Mouse (Mus musculus) heart, embryonic 16.5 days (tissue): Measurements from ENCODE around the gene Gng2. TPM values are rescaled to one million over a fixed set of nuclear protein-coding genes. Genes with fewer than 3 reads are reported as not detected.
A peak's percentile ranks its signal among the peaks of the same experiment; 100 is the strongest.

ENCODE experiments used
- ATAC-seq: fragments of 200-750 bp; cut with Nextera tagmentation; replicated peaks from 2 replicates; pipeline ENCODE4 v1.8.0; 2017; ENCODE audit warnings: moderate number of reproducible peaks; ENCODE audit not compliant: insufficient read depth, low FRiP score; ENCODE audit errors: extremely low read depth
- H3K27ac ChIP-seq: fragments of 300-500 bp; sonication (generic); 2 replicates; pipeline ENCODE4 v1.5.1; 2014; ENCODE audit warnings: mild to moderate bottlenecking, low read length, control low read depth, moderate library complexity
- H3K27me3 ChIP-seq: fragments of 300-500 bp; sonication (generic); 2 replicates; pipeline ENCODE4 v1.6.1; 2014; ENCODE audit warnings: low read length, mixed read lengths; ENCODE audit not compliant: control insufficient read depth, insufficient read depth
- H3K36me3 ChIP-seq: fragments of 300-500 bp; sonication (generic); 2 replicates; pipeline ENCODE4 v1.6.1; 2014; ENCODE audit not compliant: control insufficient read depth, insufficient read depth
- H3K4me1 ChIP-seq: fragments of 300-500 bp; sonication (generic); 2 replicates; pipeline ENCODE4 v1.6.1; 2014; ENCODE audit warnings: low read length, mixed read lengths; ENCODE audit not compliant: control insufficient read depth, insufficient read depth
- H3K4me2 ChIP-seq: fragments of 300-500 bp; sonication (generic); 2 replicates; pipeline ENCODE4 v1.6.1; 2014; ENCODE audit warnings: low read depth, mild to moderate bottlenecking, control low read depth, low read length
- H3K4me3 ChIP-seq: fragments of 300-500 bp; sonication (generic); 2 replicates; pipeline ENCODE4 v1.5.1; 2014; ENCODE audit warnings: mild to moderate bottlenecking, control low read depth, low read length
- H3K9ac ChIP-seq: fragments of 300-500 bp; sonication (generic); 2 replicates; pipeline ENCODE4 v1.6.1; 2014; ENCODE audit warnings: low read length, control low read depth
- H3K9me3 ChIP-seq: fragments of 300-500 bp; sonication (generic); replicated peaks from 2 replicates; pipeline ENCODE4 v1.6.1; 2016; ENCODE audit warnings: low read length; ENCODE audit not compliant: control insufficient read depth
- WGBS: fragments of 180-500 bp; shearing (Covaris S2); extraction: QIAGEN DNeasy Blood & Tissue Kit; methylation state at CpG from one replicate; pipeline ENCODE4 v1.1.7; 2014; 5-methylcytosine and 5-hydroxymethylcytosine counted together
- polyA plus RNA-seq: library from polyadenylated mRNA; unstranded; fragments of >200 nt; fragmentation: Nextera tagmentation; extraction: Ambion mirVana; gene quantifications from 2 replicates; pipeline ENCODE4 v1.2.1, GENCODE M21; 2015

The Gng2 gene
- polyA plus RNA-seq, 1 experiment from 2014 or later, result 58.8 TPM

GRCm38 (mm10) chr14:19985912-19986613, 8.6 kb upstream of the Gng2 start:
- Histone ChIP-seq H3K4me3 (no peak overlapping the region), H3K9me3 (no peaks in the 10 kb centered on the region), H3K4me2 (peak overlapping the region; percentile 45), H3K4me1 (peaks cover 35% of the 10 kb centered on the region), H3K27me3 (no peaks in the 10 kb centered on the region), H3K9ac (no peak overlapping the region), H3K36me3 (no peaks in the 10 kb centered on the region), H3K27ac (peak overlapping the region; percentile 88)
- ATAC-seq, result peak; percentile 17; the same call in 1 of the 2 replicates
- 51% methylated on average over 8 of the region's 8 CpGs for WGBS

- peak overlapping the region; percentile 88 for H3K27ac ChIP-seq
- peak overlapping the region; percentile 45 for H3K4me2 ChIP-seq
- no peaks in the 10 kb centered on the region for H3K9me3 ChIP-seq
- H3K36me3 ChIP-seq, result no peaks in the 10 kb centered on the region
- no peaks in the 10 kb centered on the region for H3K27me3 ChIP-seq
- 13% methylated on average over 13 of the region's 13 CpGs for WGBS
- no peak; the same call in 1 of the 2 replicates for ATAC-seq
- peak overlapping the region; percentile 16; the same call in 1 of the 2 replicates for H3K9ac ChIP-seq
- peak overlapping the region; percentile 6; the same call in 1 of the 2 replicates for H3K4me3 ChIP-seq
- H3K4me1 ChIP-seq, result peaks cover 35% of the 10 kb centered on the region
These were observed 7.9 kb upstream of the Gng2 start for GRCm38 (mm10) chr14:19985107-19985911.

GRCm38 (mm10) chr14:19976421-19977270, 781 bp downstream of the Gng2 start:
- Histone ChIP-seq H3K27ac (peak overlapping the region; percentile 73), H3K4me1 (peaks cover 22% of the 10 kb centered on the region), H3K9me3 (no peaks in the 10 kb centered on the region), H3K9ac (peak overlapping the region; percentile 82), H3K4me2 (peak overlapping the region; percentile 93), H3K4me3 (peak overlapping the region; percentile 76), H3K27me3 (no peaks in the 10 kb centered on the region), H3K36me3 (no peaks in the 10 kb centered on the region)
- peak; percentile 91 for ATAC-seq
- 2% methylated on average over 24 of the region's 24 CpGs for WGBS

GRCm38 (mm10) chr14:19974978-19975493, 2.4 kb downstream of the Gng2 start:
- Histone ChIP-seq H3K9ac (peak overlapping the region; percentile 63), H3K4me2 (peak overlapping the region; percentile 71), H3K27me3 (no peaks in the 10 kb centered on the region), H3K27ac (peak overlapping the region; percentile 47), H3K4me3 (peak overlapping the region; percentile 40), H3K9me3 (no peaks in the 10 kb centered on the region), H3K36me3 (no peaks in the 10 kb centered on the region), H3K4me1 (peaks cover 35% of the 10 kb centered on the region)
- 22% methylated on average over 11 of the region's 11 CpGs for WGBS
- ATAC-seq, result no peak

GRCm38 (mm10) chr14:19974429-19974828, 3.0 kb downstream of the Gng2 start:
- Histone ChIP-seq H3K27ac (peak overlapping the region; percentile 47), H3K4me2 (peak overlapping the region; percentile 71), H3K27me3 (no peaks in the 10 kb centered on the region), H3K36me3 (no peaks in the 10 kb centered on the region), H3K4me1 (peaks cover 35% of the 10 kb centered on the region), H3K4me3 (peak overlapping the region; percentile 40), H3K9ac (no peak overlapping the region), H3K9me3 (no peaks in the 10 kb centered on the region)
- 33% methylated on average over 5 of the region's 5 CpGs for WGBS
- ATAC-seq, result no peak

- Histone ChIP-seq H3K27ac (no peak overlapping the region), H3K27me3 (no peaks in the 10 kb centered on the region), H3K36me3 (no peaks in the 10 kb centered on the region), H3K4me3 (no peak overlapping the region), H3K4me1 (peaks cover 32% of the 10 kb centered on the region), H3K9me3 (no peaks in the 10 kb centered on the region), H3K4me2 (no peak overlapping the region), H3K9ac (no peak overlapping the region)
- ATAC-seq, result no peak
- 80% methylated on average over 13 of the region's 13 CpGs for WGBS
These were observed 5.0 kb downstream of the Gng2 start for GRCm38 (mm10) chr14:19972316-19973029.

DNA sequence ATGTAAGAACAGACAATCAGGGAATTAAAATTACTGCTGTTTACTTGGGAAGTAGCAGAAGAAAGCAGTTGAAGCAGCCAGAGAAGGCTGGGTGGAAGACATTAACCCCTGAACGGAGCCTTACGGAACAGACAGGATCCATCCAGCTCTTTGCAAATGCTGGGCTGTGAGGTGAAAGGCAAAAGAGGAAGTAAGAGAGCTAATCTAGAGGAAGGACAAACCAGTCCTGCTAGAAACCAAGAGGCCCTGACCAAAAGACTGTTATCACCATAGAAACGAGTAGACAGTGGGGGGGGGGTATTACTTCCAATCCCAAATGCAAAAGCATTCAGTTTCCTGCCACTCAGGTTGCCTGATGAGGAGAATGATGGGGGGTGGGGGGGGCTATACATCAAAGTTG, 6.6 kb downstream of the Gng2 start:
- Histone ChIP-seq H3K27me3 (no peaks in the 10 kb centered on the region), H3K4me1 (peaks cover 24% of the 10 kb centered on the region), H3K9me3 (no peaks in the 10 kb centered on the region), H3K9ac (no peak overlapping the region), H3K4me3 (no peak overlapping the region), H3K36me3 (no peaks in the 10 kb centered on the region), H3K4me2 (peak overlapping the region; percentile 18; the same call in 1 of the 2 replicates), H3K27ac (peak overlapping the region; percentile 48; the same call in 1 of the 2 replicates)
- WGBS, result 65% methylated on average over 3 of the region's 3 CpGs
- no peak for ATAC-seq
